26 mouse cellular contexts compared by ENCODE assay signal in genomic region chr8:117399229-117399628, GRCm38 (mm10).
A peak's percentile ranks its signal among the peaks of the same experiment; 100 is the strongest.
DNase-seq lines count a peak whose midpoint lies in the region; ATAC-seq and TF ChIP-seq lines count a peak whose summit lies in the region.
"Had no signal": no experiment of that assay in that cellular context is flagged by ENCODE, and none has a peak within 500 bp of the region (broad histone marks: within the 10 kb centered on the region; RNA-seq: fewer than 3 reads in every experiment).

No protein-coding gene starts in this region.

- no peaks in the 10 kb centered on the region; the same call in 1 of the 2 replicates for H3K9me3 ChIP-seq in hindbrain, embryonic 12.5 days (replicated peaks)
- no peaks in the 10 kb centered on the region for H3K9me3 ChIP-seq in midbrain, embryonic 15.5 days
- H3K9me3 ChIP-seq in kidney, embryonic 16.5 days (ENCODE audit: low read length), result no peaks in the 10 kb centered on the region; the same call in 1 of the 2 replicates
- H3K9me3 ChIP-seq: G1E; heart, embryonic 13.5 days; kidney, embryonic 15.5 days had no signal

- H3K9ac ChIP-seq in hindbrain, embryonic 12.5 days, result no peak overlapping the region
- H3K9ac ChIP-seq in midbrain, embryonic 15.5 days, result no peak overlapping the region
- H3K9ac ChIP-seq in kidney, embryonic 16.5 days (replicated peaks; ENCODE audit: low read length), result no peak overlapping the region
- H3K9ac ChIP-seq: heart, embryonic 13.5 days; kidney, embryonic 15.5 days; liver, postnatal 0 days had no signal

- H3K4me2 ChIP-seq in hindbrain, embryonic 12.5 days (replicated peaks), result no peak overlapping the region
- H3K4me2 ChIP-seq in midbrain, embryonic 15.5 days, result no peak overlapping the region
- H3K4me2 ChIP-seq in kidney, embryonic 16.5 days (replicated peaks; ENCODE audit: low read depth, low read length), result no peak overlapping the region
- H3K4me2 ChIP-seq: heart, embryonic 13.5 days; kidney, embryonic 15.5 days had no signal

- peaks cover 61% of the 10 kb centered on the region for H3K4me1 ChIP-seq in hindbrain, embryonic 12.5 days
- H3K4me1 ChIP-seq in midbrain, embryonic 15.5 days, result peaks cover 52% of the 10 kb centered on the region
- H3K4me1 ChIP-seq in kidney, embryonic 16.5 days (ENCODE audit: insufficient read depth, low read length), result peaks cover 27% of the 10 kb centered on the region

- H3K36me3 ChIP-seq in hindbrain, embryonic 12.5 days, result peaks cover 9% of the 10 kb centered on the region
- no peaks in the 10 kb centered on the region for H3K36me3 ChIP-seq in midbrain, embryonic 15.5 days (replicated peaks)
- H3K36me3 ChIP-seq in kidney, embryonic 16.5 days (ENCODE audit: insufficient read depth, low read length), result peaks cover 12% of the 10 kb centered on the region

- no peak for TF ChIP-seq CTCF in layer of hippocampus, adult 2 months (conservative IDR thresholded peaks at IDR 0.05)
- TF ChIP-seq CTCF in brain, embryonic 14.5 days (IDR thresholded peaks at IDR 0.05; ENCODE audit: borderline replicate concordance, extremely low read depth, insufficient read depth, insufficient read length), result no peak

- DNase-seq in layer of hippocampus, adult 2 months (ENCODE audit: low spot score in 2 of 2), result no peak
- no peak for DNase-seq in layer of hippocampus, postnatal 25 days (ENCODE audit: extremely low spot score in 1 of 2, low spot score in 1 of 2)
- peak; percentile 64 for DNase-seq in brain, embryonic 14.5 days (ENCODE audit: low read depth)
- DNase-seq in gastrocnemius, postnatal 25 days, result no peak
- no peak for DNase-seq in adrenal gland, adult (ENCODE audit: inconsistent age in 2 of 2, low spot score in 1 of 2)
- DNase-seq: adrenal gland, adult 2 months; B cell, adult 2 months; cerebellum, adult 2 months; gastrocnemius, postnatal 14 days; heart, adult 2 months; heart, postnatal 14 days; kidney, adult 11 months; kidney, postnatal 4 days; layer of hippocampus, adult 9-11 months; liver, postnatal 0 days; retina, postnatal 1 day; right cerebral cortex, postnatal 25 days had no signal

- TF ChIP-seq POLR2A in brain, embryonic 14.5 days (IDR thresholded peaks at IDR 0.05; ENCODE audit: borderline replicate concordance, extremely low read depth, insufficient read depth, insufficient read length, poor library complexity, severe bottlenecking), result no peak

- no peaks in the 10 kb centered on the region for H3K27me3 ChIP-seq in hindbrain, embryonic 12.5 days
- H3K27me3 ChIP-seq in midbrain, embryonic 15.5 days (replicated peaks), result no peaks in the 10 kb centered on the region
- no peaks in the 10 kb centered on the region for H3K27me3 ChIP-seq in kidney, embryonic 16.5 days (ENCODE audit: insufficient read depth, low read length)
- H3K27me3 ChIP-seq: CH12.LX; heart, embryonic 13.5 days; kidney, embryonic 15.5 days; Patski had no signal

- ATAC-seq in hindbrain, embryonic 12.5 days (ENCODE audit: low FRiP score), result peak; percentile 60; the same call in 1 of the 2 replicates
- peak; percentile 35; the same call in 1 of the 2 replicates for ATAC-seq in midbrain, embryonic 15.5 days (replicated peaks)
- ATAC-seq in kidney, embryonic 16.5 days (ENCODE audit: low FRiP score, low TSS enrichment), result no peak
- ATAC-seq: liver, postnatal 0 days; lung, postnatal 0 days; Patski had no signal

- H3K4me3 ChIP-seq in layer of hippocampus, adult 2 months, result no peak overlapping the region
- no peak overlapping the region for H3K4me3 ChIP-seq in hindbrain, embryonic 12.5 days
- H3K4me3 ChIP-seq in midbrain, embryonic 15.5 days, result no peak overlapping the region
- H3K4me3 ChIP-seq in kidney, embryonic 16.5 days (ENCODE audit: low read length), result no peak overlapping the region
- H3K4me3 ChIP-seq: heart, adult 2 months; heart, embryonic 13.5 days; kidney, embryonic 15.5 days had no signal

- WGBS in hindbrain, embryonic 12.5 days, result 71% methylated on average over 8 of the region's 8 CpGs
- 62% methylated on average over 8 of the region's 8 CpGs for WGBS in midbrain, embryonic 15.5 days
- WGBS in kidney, embryonic 16.5 days, result 89% methylated on average over 8 of the region's 8 CpGs

- peak overlapping the region; percentile 61 for H3K27ac ChIP-seq in layer of hippocampus, adult 2 months
- H3K27ac ChIP-seq in hindbrain, embryonic 12.5 days, result 0 out of 2 replicates have a peak overlapping the region, but pooled peaks have one; percentile 40
- H3K27ac ChIP-seq in midbrain, embryonic 15.5 days, result peak overlapping the region; percentile 67
- H3K27ac ChIP-seq in kidney, embryonic 16.5 days (ENCODE audit: low read length), result no peak overlapping the region
- H3K27ac ChIP-seq: heart, adult 2 months; heart, embryonic 13.5 days; kidney, embryonic 15.5 days had no signal
